Mouse (Mus musculus) spleen, adult 2 months (tissue): Measurements from ENCODE around the gene Nab1. TPM values are rescaled to one million over a fixed set of nuclear protein-coding genes. Genes with fewer than 3 reads are reported as not detected.

Experiments used
- DNase-seq, 2 experiments: peaks; one replicate each; pipeline versions ENCODE4 v3.0.0 to v3.0.0-alpha.2; 2012 to 2021; ENCODE audit warnings: low spot score in 2 of 2, low read depth in 1 of 2
- H3K27ac ChIP-seq: fragments of 200-500 bp; 2 replicates; pipeline ENCODE4 v1.5.1; 2012; ENCODE audit warnings: low read length, inconsistent platforms; ENCODE audit not compliant: insufficient read depth
- H3K27me3 ChIP-seq: fragments of 200-500 bp; 2 replicates; pipeline ENCODE4 v1.6.1; 2012; ENCODE audit warnings: mild to moderate bottlenecking, moderate library complexity, low read length, inconsistent platforms; ENCODE audit not compliant: control insufficient read depth, insufficient read depth
- H3K36me3 ChIP-seq: fragments of 200-500 bp; 2 replicates; pipeline ENCODE4 v1.6.1; 2012; ENCODE audit warnings: mild to moderate bottlenecking, low read length, inconsistent platforms; ENCODE audit not compliant: control insufficient read depth, insufficient read depth
- H3K4me1 ChIP-seq: fragments of 200-500 bp; 2 replicates; pipeline ENCODE4 v1.6.1; 2011; ENCODE audit warnings: inconsistent platforms; ENCODE audit not compliant: control insufficient read depth, insufficient read depth, insufficient read length
- H3K4me3 ChIP-seq: fragments of 200-500 bp; 2 replicates; pipeline ENCODE4 v1.5.1; 2011; ENCODE audit warnings: mild to moderate bottlenecking, inconsistent platforms; ENCODE audit not compliant: insufficient read depth, insufficient read length; ENCODE audit errors: extremely low read depth
- CTCF ChIP-seq: fragments of 200-500 bp; IDR thresholded peaks from 2 replicates; pipeline ENCODE4 v1.5.1; 2011; ENCODE audit warnings: mild to moderate bottlenecking, inconsistent platforms; ENCODE audit not compliant: insufficient read depth, insufficient read length, insufficient replicate concordance; ENCODE audit errors: extremely low read depth
- POLR2A ChIP-seq: fragments of 200-500 bp; IDR thresholded peaks from 2 replicates; pipeline ENCODE4 v1.6.1; 2011; ENCODE audit warnings: low read depth, low read length, inconsistent platforms
- WGBS: fragments of 180-500 bp; shearing (Covaris S2); methylation state at CpG from one replicate; pipeline ENCODE4 v1.1.7; 2018; 5-methylcytosine and 5-hydroxymethylcytosine counted together
- polyA plus RNA-seq: library from polyadenylated mRNA; depleted of rRNA; stranded (reverse); fragments of >200 nt; gene quantifications from 2 replicates; pipeline ENCODE4 v1.2.3, GENCODE M21; 2012

Gene Nab1
- polyA plus RNA-seq, 1 experiment: 8.2 TPM

- Histone ChIP-seq H3K4me3 (no peak overlapping the region), H3K27me3 (no peaks in the 10 kb centered on the region), H3K4me1 (0 out of 2 replicates have a peak, but pooled peaks cover 2% of the 10 kb centered on the region), H3K27ac (no peak overlapping the region), H3K36me3 (no peaks in the 10 kb centered on the region)
- 66% methylated on average over 4 of the region's 4 CpGs for WGBS
- DNase-seq: no peak
- no peak for TF ChIP-seq CTCF
- no peak for TF ChIP-seq POLR2A
Measured at GRCm38 (mm10) chr1:52502296-52502695, 1.8 kb upstream of the Nab1 start.

- Histone ChIP-seq H3K27ac (peak overlapping the region; percentile 27; the same call in 1 of the 2 replicates), H3K4me3 (no peak overlapping the region), H3K27me3 (no peaks in the 10 kb centered on the region), H3K36me3 (no peaks in the 10 kb centered on the region), H3K4me1 (0 out of 2 replicates have a peak, but pooled peaks cover 2% of the 10 kb centered on the region)
- 20% methylated on average over 10 of the region's 10 CpGs for WGBS
- TF ChIP-seq POLR2A (no peak), CTCF (no peak)
- DNase-seq: no peak
Measured at GRCm38 (mm10) chr1:52501688-52502133, 1.2 kb upstream of the Nab1 start.

- no peak overlapping the region for H3K4me3 ChIP-seq
- no peaks in the 10 kb centered on the region for H3K36me3 ChIP-seq
- no peak for TF ChIP-seq CTCF
- no peak for DNase-seq
- 29% methylated on average over 1 of the region's 1 CpGs for WGBS
- 0 out of 2 replicates have a peak, but pooled peaks cover 2% of the 10 kb centered on the region for H3K4me1 ChIP-seq
- H3K27ac ChIP-seq: no peak overlapping the region
- no peaks in the 10 kb centered on the region for H3K27me3 ChIP-seq
Measured at GRCm38 (mm10) chr1:52501090-52501489, 611 bp upstream of the Nab1 start.

- TF ChIP-seq POLR2A (no peak), CTCF (no peak)
- no peaks in the 10 kb centered on the region for H3K27me3 ChIP-seq
Measured at GRCm38 (mm10) chr1:52499601-52500313, 722 bp downstream of the Nab1 start.

GRCm38 (mm10) chr1:52498786-52499450 is 1.6 kb downstream of the Nab1 start:
- Histone ChIP-seq H3K27me3 (no peaks in the 10 kb centered on the region), H3K4me1 (0 out of 2 replicates have a peak, but pooled peaks cover 2% of the 10 kb centered on the region), H3K27ac (no peak overlapping the region), H3K36me3 (no peaks in the 10 kb centered on the region), H3K4me3 (peak overlapping the region; percentile 84)
- DNase-seq: no peak
- TF ChIP-seq POLR2A (no peak), CTCF (no peak)
- 11% methylated on average over 6 of the region's 6 CpGs for WGBS

More at GRCm38 (mm10) chr1:52499601-52500313, 722 bp downstream of the Nab1 start:
- under 1% methylated on average over 64 of the region's 68 CpGs for WGBS
- Histone ChIP-seq H3K27ac (peak overlapping the region; percentile 89), H3K4me3 (peak overlapping the region; percentile 84), H3K36me3 (no peaks in the 10 kb centered on the region), H3K4me1 (0 out of 2 replicates have a peak, but pooled peaks cover 2% of the 10 kb centered on the region)
- DNase-seq: peak in 1 of 2 experiments; percentile 43

- no peak overlapping the region for H3K4me3 ChIP-seq
- H3K4me1 ChIP-seq: no peaks in the 10 kb centered on the region
- H3K27me3 ChIP-seq: no peaks in the 10 kb centered on the region
- WGBS: 79% methylated on average over 7 of the region's 7 CpGs
- H3K36me3 ChIP-seq: peaks cover 11% of the 10 kb centered on the region
- H3K27ac ChIP-seq: no peak overlapping the region
- peak in 1 of 2 experiments; percentile 49 for DNase-seq
- TF ChIP-seq CTCF: no peak
- no peak for TF ChIP-seq POLR2A
Measured at GRCm38 (mm10) chr1:52489538-52490181, 10.8 kb downstream of the Nab1 start.

GRCm38 (mm10) chr1:52484980-52485379 is 15.5 kb downstream of the Nab1 start:
- Histone ChIP-seq H3K4me3 (no peak overlapping the region), H3K4me1 (no peaks in the 10 kb centered on the region), H3K27me3 (no peaks in the 10 kb centered on the region), H3K27ac (no peak overlapping the region), H3K36me3 (peaks cover 13% of the 10 kb centered on the region)
- TF ChIP-seq CTCF: no peak
- TF ChIP-seq POLR2A: no peak
- DNase-seq: no peak
- WGBS: 86% methylated on average over 4 of the region's 4 CpGs
